Mouse (Mus musculus): Measurements from ENCODE around the gene H2-DMb2.

DNA sequence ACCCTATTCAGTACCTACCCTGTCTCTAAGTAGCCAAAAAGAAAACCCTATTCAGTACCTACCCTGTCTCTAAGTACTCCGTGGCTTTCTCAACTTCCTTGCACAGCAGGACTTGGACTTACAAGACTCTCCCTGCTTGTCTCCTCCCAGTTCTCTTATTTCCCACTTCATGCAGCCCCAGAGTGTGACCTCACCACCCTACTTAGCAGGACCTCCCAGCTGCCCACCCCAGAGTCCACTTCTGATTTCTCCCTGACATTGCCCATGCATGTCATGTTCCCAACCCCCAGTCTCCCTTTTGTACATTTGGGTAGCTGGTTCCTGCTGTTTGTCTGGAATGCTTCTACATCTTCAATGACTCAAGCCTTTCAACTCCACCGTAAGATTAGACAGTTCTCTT, 19.6 kb upstream of the H2-DMb2 start:
- TF ChIP-seq CTCF (IDR thresholded peaks at IDR 0.05) (no peak), POLR2A (IDR thresholded peaks at IDR 0.05; ENCODE audit: insufficient read depth, low read depth, low read length) (peak; percentile 45; the same call in 1 of the 2 replicates)
